Mouse (Mus musculus) testis, adult 2 months (tissue): Measurements from ENCODE around the gene Palm3. TPM values are rescaled to one million over a fixed set of nuclear protein-coding genes. Genes with fewer than 3 reads are reported as not detected.
A peak's percentile ranks its signal among the peaks of the same experiment; 100 is the strongest.

ENCODE experiments used
- H3K27ac ChIP-seq: fragments of 200-500 bp; 2 replicates; pipeline ENCODE4 v1.5.1; 2012; ENCODE audit warnings: low read depth, low read length; ENCODE audit not compliant: control insufficient read depth, insufficient read depth
- H3K27me3 ChIP-seq: fragments of 200-500 bp; 2 replicates; pipeline ENCODE4 v1.6.1; 2012; ENCODE audit warnings: mild to moderate bottlenecking, low read length, moderate library complexity; ENCODE audit not compliant: control insufficient read depth, insufficient read depth
- H3K36me3 ChIP-seq: fragments of 200-500 bp; 2 replicates; pipeline ENCODE4 v1.6.1; 2012; ENCODE audit warnings: mild to moderate bottlenecking, low read length; ENCODE audit not compliant: control insufficient read depth, insufficient read depth
- H3K4me1 ChIP-seq: fragments of 200-500 bp; 2 replicates; pipeline ENCODE4 v1.6.1; 2012; ENCODE audit warnings: low read length; ENCODE audit not compliant: control insufficient read depth, insufficient read depth
- H3K4me3 ChIP-seq: fragments of 200-500 bp; 2 replicates; pipeline ENCODE4 v1.5.1; 2012; ENCODE audit warnings: low read depth, mild to moderate bottlenecking, low read length, moderate library complexity, mixed read lengths; ENCODE audit not compliant: control insufficient read depth
- CTCF ChIP-seq: fragments of 200-500 bp; IDR thresholded peaks from 2 replicates; pipeline ENCODE4 v1.5.1; 2012; ENCODE audit warnings: low read depth, mild to moderate bottlenecking, inconsistent platforms, low read length, moderate library complexity; ENCODE audit not compliant: control insufficient read depth, insufficient read depth, insufficient replicate concordance
- POLR2A ChIP-seq: fragments of 200-500 bp; IDR thresholded peaks from 2 replicates; pipeline ENCODE4 v1.6.1; 2012; ENCODE audit warnings: low read depth, mild to moderate bottlenecking, inconsistent platforms, low read length, moderate library complexity; ENCODE audit not compliant: control insufficient read depth
- polyA plus RNA-seq: library from polyadenylated mRNA; depleted of rRNA; stranded (reverse); fragments of >200 nt; gene quantifications from 2 replicates; pipeline ENCODE4 v1.2.3, GENCODE M21; 2012

Palm3 gene
- polyA plus RNA-seq, 1 experiment, result 1.9 TPM

DNA sequence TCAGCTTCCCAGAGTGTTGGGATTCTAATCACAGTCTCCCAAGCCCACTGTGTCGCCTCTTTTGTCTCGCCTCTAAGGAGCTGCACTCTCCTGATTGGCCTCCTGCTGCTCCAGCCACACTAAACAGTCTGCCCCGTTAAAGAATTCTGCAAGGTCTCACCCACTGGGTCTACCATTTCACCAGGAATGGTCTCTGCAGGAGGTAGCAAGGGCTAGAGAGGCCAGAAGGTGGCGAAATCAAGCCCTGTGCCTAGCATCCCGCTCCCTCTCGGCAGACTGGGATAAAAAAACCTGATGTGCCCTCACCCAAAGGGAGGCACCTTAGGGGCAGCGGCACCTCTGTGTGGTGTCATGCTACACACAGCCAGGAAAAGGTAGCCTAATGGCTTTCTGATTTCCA is 22.8 kb downstream of the Palm3 start:
- H3K27ac ChIP-seq, result no peak overlapping the region
- H3K4me3 ChIP-seq, result no peak overlapping the region
- H3K27me3 ChIP-seq, result peaks cover 4% of the 10 kb centered on the region
- peaks cover 11% of the 10 kb centered on the region for H3K4me1 ChIP-seq
- TF ChIP-seq POLR2A, result no peak
- no peak for TF ChIP-seq CTCF
- no peaks in the 10 kb centered on the region for H3K36me3 ChIP-seq

DNA sequence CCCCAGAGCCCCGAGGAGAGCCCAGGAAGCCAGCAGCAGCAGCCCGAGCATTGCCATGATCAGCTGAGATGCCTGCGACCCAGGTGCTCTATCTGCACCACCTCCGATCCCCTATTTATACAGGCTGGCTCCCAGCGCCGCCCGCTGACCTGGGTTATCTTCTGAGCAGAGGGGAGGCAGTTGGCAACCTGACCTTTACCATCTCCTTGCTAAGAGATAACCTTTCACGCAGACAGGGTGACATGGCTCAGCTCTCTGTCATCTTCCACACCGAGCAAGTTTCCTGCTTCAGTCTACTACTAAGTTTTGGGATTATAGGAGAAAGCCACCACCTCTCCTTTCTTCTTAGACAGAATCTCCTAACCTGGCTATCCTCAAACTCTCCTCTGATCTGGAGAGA is 23.6 kb downstream of the Palm3 start, which contains the start of gene Rln3:
Gene Rln3, minus strand, starts transcription at position 101 of the 400 bp plus-strand sequence.
- Histone ChIP-seq H3K27me3 (peaks cover 4% of the 10 kb centered on the region), H3K36me3 (no peaks in the 10 kb centered on the region), H3K4me3 (peak within 1 kb of the TSS; percentile 52), H3K27ac (no peak within 1 kb of the TSS), H3K4me1 (peaks cover 11% of the 10 kb centered on the region)
- TF ChIP-seq POLR2A (no peak), CTCF (no peak)

DNA sequence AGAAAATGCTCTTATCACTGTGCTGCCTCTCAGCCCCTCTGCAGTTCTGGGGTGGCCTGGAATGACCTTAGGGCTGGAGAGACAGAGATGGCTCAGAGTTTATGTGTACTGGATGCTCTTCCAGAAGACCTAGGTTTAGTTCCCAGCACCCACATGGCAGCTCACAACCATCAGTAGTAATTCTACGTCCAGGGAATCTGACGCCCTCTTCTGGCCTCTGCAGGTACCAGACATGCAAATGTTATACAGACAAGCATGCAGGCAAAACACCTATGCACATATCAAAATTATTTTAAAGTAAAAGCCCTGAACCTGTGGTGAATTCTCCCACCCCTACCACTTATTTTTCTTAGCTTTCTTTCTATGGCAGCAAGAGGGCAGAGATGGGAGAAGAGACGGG is 25.2 kb downstream of the Palm3 start:
- TF ChIP-seq CTCF, result no peak
- no peak for TF ChIP-seq POLR2A

DNA sequence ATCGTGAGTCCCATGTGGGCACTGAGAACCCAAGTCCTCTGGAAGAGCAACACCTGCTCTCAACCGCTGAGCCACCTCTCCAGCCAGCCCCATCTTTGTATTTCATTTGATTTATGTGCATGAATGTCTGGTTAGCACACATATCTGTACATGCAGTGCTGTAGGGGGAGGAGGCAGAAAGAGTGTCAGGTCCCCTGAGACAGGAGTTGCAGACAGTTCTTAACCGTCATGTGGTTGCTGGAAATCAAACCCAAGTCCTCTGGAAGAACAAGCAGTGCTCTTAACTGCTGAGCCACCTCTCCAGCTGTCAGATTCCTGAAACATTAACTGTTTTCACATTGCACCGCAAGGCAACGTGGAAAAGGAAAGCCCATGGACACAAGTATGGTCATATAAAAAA is 26.9 kb downstream of the Palm3 start:
- H3K27me3 ChIP-seq, result peaks cover 2% of the 10 kb centered on the region; the same call in 1 of the 2 replicates
- no peak overlapping the region for H3K27ac ChIP-seq
- H3K4me1 ChIP-seq, result no peaks in the 10 kb centered on the region
- H3K36me3 ChIP-seq, result no peaks in the 10 kb centered on the region
- H3K4me3 ChIP-seq, result no peak overlapping the region
- TF ChIP-seq POLR2A (no peak), CTCF (no peak)

More for the DNA sequence above, 25.2 kb downstream of the Palm3 start:
- peaks cover 11% of the 10 kb centered on the region for H3K4me1 ChIP-seq
- H3K27ac ChIP-seq, result no peak overlapping the region
- peaks cover 4% of the 10 kb centered on the region for H3K27me3 ChIP-seq
- H3K4me3 ChIP-seq, result no peak overlapping the region
- no peaks in the 10 kb centered on the region for H3K36me3 ChIP-seq

DNA sequence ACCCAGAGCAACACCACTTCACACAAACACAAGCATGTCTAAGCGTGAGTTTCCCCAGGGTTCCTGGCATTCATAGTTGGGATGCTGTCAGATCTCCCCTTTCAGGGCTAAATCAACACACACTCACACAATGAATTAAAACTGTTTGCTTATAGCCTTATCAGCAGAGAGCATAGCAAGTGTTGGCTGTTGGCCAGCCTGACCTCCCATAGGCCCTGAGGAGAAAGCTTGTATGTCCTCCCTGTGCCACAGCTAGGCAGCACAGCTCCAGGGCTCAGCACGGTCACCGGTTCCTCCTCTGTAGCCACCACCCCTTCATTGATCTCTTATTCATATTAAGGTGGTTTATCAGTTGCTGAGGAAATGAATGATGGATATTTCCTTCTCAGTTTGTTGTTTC is 31.5 kb downstream of the Palm3 start:
- Histone ChIP-seq H3K36me3 (no peaks in the 10 kb centered on the region), H3K4me1 (no peaks in the 10 kb centered on the region), H3K27me3 (no peaks in the 10 kb centered on the region), H3K4me3 (no peak overlapping the region), H3K27ac (no peak overlapping the region)
- TF ChIP-seq POLR2A, result no peak
- no peak for TF ChIP-seq CTCF

DNA sequence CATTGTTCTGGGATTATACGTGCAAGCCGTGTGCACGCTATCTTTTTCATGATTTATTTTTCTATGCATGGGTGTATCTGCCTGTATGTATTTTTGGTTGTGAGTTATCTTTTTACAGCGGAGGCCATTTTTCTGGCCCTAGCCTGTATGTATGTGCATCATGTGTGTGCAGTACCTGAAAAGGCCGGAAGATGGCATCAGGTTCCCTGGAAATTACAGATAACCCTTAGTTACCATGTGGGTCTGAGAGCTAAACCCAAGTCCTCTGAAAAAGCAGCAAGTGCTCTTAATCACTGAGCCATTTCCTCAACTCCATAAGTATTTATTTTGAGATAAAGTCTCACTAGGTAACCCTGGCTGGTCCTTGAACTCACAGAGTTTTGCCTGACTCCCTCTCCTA is 32.0 kb downstream of the Palm3 start:
- no peaks in the 10 kb centered on the region for H3K36me3 ChIP-seq

DNA sequence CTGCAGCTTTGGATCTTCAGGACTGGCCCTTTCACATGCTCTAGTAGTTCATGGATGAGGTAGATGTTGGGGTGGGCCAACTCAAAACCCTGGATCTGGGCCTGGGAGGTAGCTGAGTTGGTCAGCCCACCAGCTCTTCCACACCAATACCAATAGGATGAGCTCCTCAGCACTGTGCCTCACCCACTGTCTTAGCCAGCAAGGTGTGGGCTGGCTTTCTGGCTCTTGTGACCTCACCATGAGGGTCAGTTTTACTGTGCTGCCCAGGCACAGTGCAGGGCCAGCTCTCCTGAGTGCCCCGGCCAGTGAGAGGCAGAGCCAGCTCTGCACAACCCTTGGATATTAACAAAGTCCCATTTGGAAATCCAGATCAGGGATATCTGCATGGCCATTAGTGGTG is 36.6 kb downstream of the Palm3 start:
- Histone ChIP-seq H3K4me1 (no peaks in the 10 kb centered on the region), H3K4me3 (no peak overlapping the region), H3K27me3 (no peaks in the 10 kb centered on the region), H3K36me3 (no peaks in the 10 kb centered on the region), H3K27ac (no peak overlapping the region)
- TF ChIP-seq POLR2A, result peak; percentile 21; the same call in 1 of the 2 replicates
- TF ChIP-seq CTCF, result no peak

More for the DNA sequence above, 32.0 kb downstream of the Palm3 start:
- Histone ChIP-seq H3K4me3 (no peak overlapping the region), H3K4me1 (no peaks in the 10 kb centered on the region), H3K27me3 (no peaks in the 10 kb centered on the region), H3K27ac (no peak overlapping the region)
- TF ChIP-seq POLR2A (no peak), CTCF (no peak)

DNA sequence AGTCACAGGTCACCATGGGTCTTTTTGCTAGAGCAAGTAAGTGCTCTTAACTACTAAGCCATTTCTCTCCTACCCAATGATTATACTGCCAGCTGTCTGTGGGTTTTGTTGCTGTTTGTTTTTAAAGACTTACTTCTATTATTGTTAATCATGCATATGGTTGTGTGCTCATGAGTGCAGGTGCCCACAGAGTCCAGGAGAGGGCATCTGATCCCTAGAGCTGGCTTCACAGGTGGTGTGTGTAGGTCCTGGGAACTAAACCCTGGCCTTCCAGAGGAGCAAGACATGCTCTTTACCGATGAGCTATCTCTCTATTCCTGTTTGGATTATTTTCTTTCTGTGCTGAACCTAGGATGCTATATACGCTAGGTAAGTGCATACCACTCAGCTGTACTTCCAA is 38.0 kb downstream of the Palm3 start:
- Histone ChIP-seq H3K4me1 (no peaks in the 10 kb centered on the region; the same call in 1 of the 2 replicates), H3K4me3 (no peak overlapping the region), H3K27me3 (no peaks in the 10 kb centered on the region), H3K27ac (no peak overlapping the region), H3K36me3 (no peaks in the 10 kb centered on the region)
- no peak for TF ChIP-seq POLR2A
